Mouse (Mus musculus) bone marrow, adult 2 months (tissue): ENCODE data around the gene Lrtm2.

ENCODE experiments used
- CTCF ChIP-seq: fragments of 200-500 bp; IDR thresholded peaks from 2 replicates; pipeline ENCODE4 v1.5.1; 2011; ENCODE audit warnings: low read length, control low read depth; ENCODE audit not compliant: control insufficient read depth, insufficient read depth
- POLR2A ChIP-seq: fragments of 200-500 bp; IDR thresholded peaks from 2 replicates; pipeline ENCODE4 v1.6.1; 2011; ENCODE audit warnings: low read depth, mild to moderate bottlenecking, control low read depth, low read length, borderline replicate concordance; ENCODE audit not compliant: control insufficient read depth

DNA sequence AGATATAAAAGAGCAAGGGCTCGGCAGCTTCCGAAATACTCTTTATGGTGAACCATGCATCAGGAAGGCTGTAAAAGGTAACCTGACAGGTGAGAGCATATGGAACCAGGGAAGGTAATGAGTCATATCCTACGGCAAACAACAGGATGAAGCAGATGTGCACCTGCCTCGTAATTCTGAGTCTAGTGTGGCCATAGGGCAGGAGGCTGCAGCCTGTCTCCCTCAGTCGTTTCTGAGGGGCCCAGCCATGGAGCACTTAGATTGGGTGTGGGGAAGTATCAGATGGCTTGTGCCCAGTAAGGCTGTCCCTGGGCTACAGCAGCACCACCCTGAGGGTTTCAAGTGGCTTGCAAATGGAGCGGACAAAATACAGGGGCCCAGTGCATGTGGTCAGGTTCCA, 21.9 kb upstream of the Lrtm2 start:
- TF ChIP-seq CTCF (no peak), POLR2A (no peak)
